Mouse (Mus musculus): ENCODE results near the gene 4930444G20Rik. TPM values are rescaled to one million over a fixed set of nuclear protein-coding genes. Genes with fewer than 3 reads are reported as not detected.

The 4930444G20Rik gene
- polyA plus RNA-seq, 1 experiment from 2014 or later: not detected

DNA sequence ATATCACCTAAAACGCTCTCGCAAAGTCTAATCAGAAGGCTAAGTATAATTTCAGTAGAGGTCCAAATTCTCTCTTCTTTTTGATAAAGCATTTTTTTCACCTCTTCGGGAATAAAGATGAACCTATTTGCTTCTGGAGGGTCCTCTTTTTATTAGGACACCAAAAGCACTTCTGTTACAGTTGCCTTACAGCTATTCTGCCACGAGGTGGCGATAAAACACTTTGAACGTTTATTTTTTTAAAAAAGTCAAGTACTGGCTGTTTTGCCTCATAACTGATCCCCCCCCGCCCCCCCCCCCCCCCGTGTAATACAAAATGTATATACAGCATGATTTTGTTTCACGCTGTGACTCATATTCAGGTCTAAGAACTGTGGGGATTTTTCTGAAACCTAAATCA lies 33.6 kb downstream of the 4930444G20Rik start:
- no peak overlapping the region for H3K4me2 ChIP-seq (ENCODE audit: low read depth, low read length)
- ATAC-seq: no peak
- H3K9ac ChIP-seq (ENCODE audit: low read depth, low read length): no peak overlapping the region
- H3K9me3 ChIP-seq (ENCODE audit: control insufficient read depth, low read length): no peaks in the 10 kb centered on the region
- WGBS: 11% methylated on average over 9 of the region's 9 CpGs
- H3K27ac ChIP-seq (ENCODE audit: low read length): no peak overlapping the region
- no peak overlapping the region for H3K4me3 ChIP-seq (ENCODE audit: low read length)
- no peaks in the 10 kb centered on the region for H3K27me3 ChIP-seq (replicated peaks; ENCODE audit: control insufficient read depth, insufficient read depth, low read length)
- no peaks in the 10 kb centered on the region for H3K4me1 ChIP-seq (ENCODE audit: control insufficient read depth, insufficient read depth, low read length)
- H3K36me3 ChIP-seq (ENCODE audit: control insufficient read depth, insufficient read depth, low read length): no peaks in the 10 kb centered on the region

DNA sequence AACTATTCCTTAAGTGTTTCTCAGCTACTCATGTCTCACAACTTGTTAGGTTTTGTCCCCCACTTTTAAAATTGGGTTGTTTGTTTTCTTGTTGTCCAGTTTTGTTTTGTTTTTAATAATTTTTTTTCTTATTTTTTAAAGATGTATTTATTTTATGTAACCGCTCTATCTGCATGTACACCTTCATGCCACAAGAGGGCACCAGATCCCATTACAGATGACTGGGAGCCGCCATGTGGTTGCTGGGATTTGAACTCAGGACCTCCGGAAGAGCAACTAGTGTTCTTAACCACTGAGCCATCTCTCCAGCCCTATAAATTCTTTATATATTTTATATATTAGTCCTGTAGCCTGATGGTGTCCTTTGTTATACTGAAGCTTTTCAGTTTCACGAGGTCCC lies 49.3 kb downstream of the 4930444G20Rik start:
- H3K4me3 ChIP-seq (ENCODE audit: low read length): no peak overlapping the region
- no peak overlapping the region for H3K9ac ChIP-seq (ENCODE audit: low read depth, low read length)
- no peak overlapping the region for H3K27ac ChIP-seq (ENCODE audit: low read length)
- WGBS: 92% methylated on average over 4 of the region's 4 CpGs
- ATAC-seq: no peak
- H3K27me3 ChIP-seq (replicated peaks; ENCODE audit: control insufficient read depth, insufficient read depth, low read length): no peaks in the 10 kb centered on the region
- no peaks in the 10 kb centered on the region for H3K9me3 ChIP-seq (ENCODE audit: control insufficient read depth, low read length)
- H3K36me3 ChIP-seq (ENCODE audit: control insufficient read depth, insufficient read depth, low read length): no peaks in the 10 kb centered on the region
- H3K4me1 ChIP-seq (ENCODE audit: control insufficient read depth, insufficient read depth, low read length): 0 out of 2 replicates have a peak, but pooled peaks cover 2% of the 10 kb centered on the region
- H3K4me2 ChIP-seq (ENCODE audit: low read depth, low read length): no peak overlapping the region

DNA sequence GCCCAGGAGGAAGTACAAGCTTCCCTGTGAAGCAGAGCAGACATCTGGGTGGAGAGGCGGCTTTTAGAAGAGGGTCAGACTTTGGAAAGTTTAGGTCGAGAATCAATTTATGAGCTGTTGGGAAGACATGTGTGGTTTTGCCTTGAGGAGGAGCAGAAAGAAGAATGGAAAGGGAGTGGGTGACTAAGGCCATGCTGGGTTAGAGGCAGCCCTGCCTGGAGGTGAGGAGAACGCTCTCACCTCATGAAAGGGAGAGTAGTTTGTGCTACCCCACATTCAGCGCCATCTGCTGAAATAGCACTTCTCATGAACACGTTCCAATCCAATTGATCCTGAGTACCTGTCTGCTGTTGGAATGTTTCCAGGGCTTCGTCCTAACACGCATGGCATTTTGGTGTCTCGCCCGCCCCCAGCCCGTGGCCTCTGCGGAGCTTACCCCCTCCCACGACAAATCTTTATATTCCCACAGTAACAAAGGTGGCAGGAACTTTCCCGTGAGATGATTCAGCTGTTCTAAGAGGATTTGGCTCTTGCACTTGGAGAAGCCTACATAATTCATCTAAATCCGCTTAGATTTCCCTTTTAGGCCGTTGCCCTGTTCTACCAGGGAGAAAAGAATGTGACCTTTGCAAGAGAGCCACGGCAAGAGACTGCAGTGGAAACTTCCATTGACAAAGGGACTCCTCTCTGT lies 50.3 kb downstream of the 4930444G20Rik start:
- no peaks in the 10 kb centered on the region for H3K27me3 ChIP-seq (replicated peaks; ENCODE audit: control insufficient read depth, insufficient read depth, low read length)
- H3K27ac ChIP-seq (ENCODE audit: low read length): no peak overlapping the region
- no peak overlapping the region for H3K4me2 ChIP-seq (ENCODE audit: low read depth, low read length)
- no peaks in the 10 kb centered on the region for H3K9me3 ChIP-seq (ENCODE audit: control insufficient read depth, low read length)
- 0 out of 2 replicates have a peak, but pooled peaks cover 2% of the 10 kb centered on the region for H3K4me1 ChIP-seq (ENCODE audit: control insufficient read depth, insufficient read depth, low read length)
- H3K4me3 ChIP-seq (ENCODE audit: low read length): no peak overlapping the region
- H3K9ac ChIP-seq (ENCODE audit: low read depth, low read length): no peak overlapping the region
- 57% methylated on average over 16 of the region's 16 CpGs for WGBS
- ATAC-seq: no peak
- H3K36me3 ChIP-seq (ENCODE audit: control insufficient read depth, insufficient read depth, low read length): no peaks in the 10 kb centered on the region

Other genes starting within 250 kb of the 4930444G20Rik start
- gene Sgk1, start 185.9 kb downstream of the 4930444G20Rik start, polyA plus RNA-seq (2015; fragmentation: Nextera tagmentation; extraction: Ambion mirVana): 33.6 and 35.1 TPM in 2 replicates
- gene E030030I06Rik, start 81.2 kb upstream of the 4930444G20Rik start, polyA plus RNA-seq (2015; fragmentation: Nextera tagmentation; extraction: Ambion mirVana): 28.0 and 30.0 TPM in 2 replicates
- gene Raet1e, start 90.5 kb upstream of the 4930444G20Rik start, polyA plus RNA-seq (2015; fragmentation: Nextera tagmentation; extraction: Ambion mirVana): 3.9 and 4.1 TPM in 2 replicates
- gene H60b, start 90.5 kb upstream of the 4930444G20Rik start, polyA plus RNA-seq (2015; fragmentation: Nextera tagmentation; extraction: Ambion mirVana): 0.29 and 0.31 TPM in 2 replicates

Measured in intestine, embryonic 16.5 days (tissue).